Mouse (Mus musculus) kidney, postnatal 36 days (tissue): ENCODE data around the gene Bckdhb.
"Not testable (repeated sequence)": the region's sequence is repeated elsewhere in the genome, so short reads cannot be mapped to it uniquely, and the experiment has no call there.

Experiments used
- DNase-seq, 2 experiments: peaks; one replicate each; pipeline ENCODE4 v3.0.0; 2021 to 2022; ENCODE audit warnings: mixed read lengths in 2 of 2

The Bckdhb gene

DNA sequence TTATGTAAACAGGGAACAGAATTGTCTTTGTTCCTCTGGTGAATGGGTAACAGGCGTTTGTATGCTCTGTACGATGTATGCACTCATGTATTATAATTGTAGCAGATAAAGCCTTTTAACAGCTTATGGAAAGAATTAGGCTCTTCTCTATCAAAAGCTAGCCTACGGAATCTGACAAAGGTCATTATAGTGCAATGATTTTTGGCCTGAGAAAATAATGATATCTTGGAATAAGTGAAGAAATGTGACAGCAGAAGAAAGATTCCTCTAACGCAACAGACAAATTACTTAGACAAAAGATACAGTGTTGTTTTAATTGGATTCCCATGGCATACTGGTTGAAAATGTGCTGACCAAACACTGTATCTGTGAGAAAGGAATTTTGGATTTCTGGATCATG, 122.0 kb downstream of the Bckdhb start:
- DNase-seq, result no peak

- DNase-seq, result no peak
These were observed 122.5 kb downstream of the Bckdhb start for GRCm38 (mm10) chr9:84047436-84047835.

DNA sequence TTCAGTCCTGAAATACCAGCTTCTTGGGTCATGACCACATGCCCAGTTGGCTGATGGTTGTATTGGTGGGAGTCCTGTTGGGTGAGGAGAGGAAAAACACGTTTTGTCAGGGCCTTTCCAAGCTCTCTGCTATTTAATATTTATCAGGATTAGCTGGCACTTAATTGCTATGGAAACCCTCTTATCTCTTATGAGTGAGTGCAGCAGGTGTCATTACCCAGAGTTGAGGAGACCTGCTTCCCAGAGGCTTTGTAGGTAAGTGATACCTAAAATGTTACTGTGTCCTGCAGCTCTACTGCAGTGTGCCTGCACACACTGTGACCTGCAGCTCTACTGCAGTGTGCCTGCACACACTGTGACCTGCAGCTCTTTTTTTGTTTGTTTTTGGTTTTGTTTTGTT, 124.2 kb downstream of the Bckdhb start:
- no peak for DNase-seq

GRCm38 (mm10) chr9:84050867-84051635, 126.1 kb downstream of the Bckdhb start:
- DNase-seq, result no peak

- DNase-seq, result no peak
These were observed 130.3 kb downstream of the Bckdhb start for GRCm38 (mm10) chr9:84055125-84055807.

- not testable (repeated sequence) for DNase-seq
These were observed 135.8 kb downstream of the Bckdhb start for GRCm38 (mm10) chr9:84060781-84061180.

DNA sequence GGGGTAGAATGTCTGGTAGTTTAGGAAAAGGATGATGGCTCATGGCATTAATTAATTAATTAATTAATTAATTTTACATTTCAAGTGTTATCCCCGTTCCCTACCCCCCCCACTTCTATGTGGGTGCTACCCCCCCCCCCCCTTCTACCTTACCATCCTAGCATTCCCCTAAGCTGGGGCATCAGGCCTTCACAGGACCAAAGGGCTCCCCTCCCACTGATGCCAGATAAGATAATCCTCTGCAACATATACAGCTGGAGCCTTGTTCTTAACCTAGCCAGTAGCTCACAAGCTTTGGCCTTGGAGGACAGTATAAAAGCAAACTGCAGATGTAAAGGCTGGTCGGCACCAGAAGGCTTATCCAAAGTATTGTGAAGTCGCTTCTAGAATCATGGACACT, 138.7 kb downstream of the Bckdhb start:
- no peak for DNase-seq

DNA sequence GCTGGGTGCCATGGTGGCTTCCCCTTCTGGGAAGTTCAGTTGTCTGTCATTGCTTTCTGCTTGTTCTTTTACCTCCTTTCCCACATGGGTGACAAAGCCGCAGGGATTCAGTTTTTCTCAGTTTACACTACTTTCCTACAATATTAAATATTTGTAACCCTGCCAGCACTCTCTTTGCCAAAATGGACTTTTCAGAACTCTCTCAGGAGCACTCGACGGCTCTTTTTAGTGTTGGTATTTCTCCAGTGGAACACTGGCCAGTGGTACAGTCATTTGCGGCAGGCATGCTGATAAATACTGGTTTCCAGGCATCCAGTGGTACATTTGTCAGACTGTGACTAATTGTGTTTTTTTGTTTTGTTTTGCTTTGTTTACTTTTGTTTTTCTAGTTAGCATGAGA, 139.2 kb downstream of the Bckdhb start:
- DNase-seq, result no peak

DNA sequence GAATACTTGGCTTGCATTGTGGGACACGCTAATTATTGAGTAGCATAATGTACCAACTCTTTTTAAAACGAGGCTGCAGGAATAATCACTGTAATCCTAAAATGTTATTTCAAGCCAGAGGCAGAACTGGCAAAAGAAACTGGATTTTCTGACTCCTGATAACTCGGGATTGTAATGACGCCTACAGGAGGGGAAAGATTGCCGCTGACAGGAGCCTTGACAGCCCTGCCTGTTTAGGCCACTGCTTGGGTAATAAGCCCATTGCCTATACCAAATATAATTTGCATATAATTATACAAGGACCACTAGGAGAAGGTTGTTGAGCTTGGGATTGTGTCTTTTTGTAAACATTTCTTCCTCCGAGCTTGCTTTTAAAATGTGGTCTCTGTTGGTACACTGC, 145.3 kb downstream of the Bckdhb start:
- DNase-seq, result no peak

- no peak for DNase-seq
These were observed 145.8 kb downstream of the Bckdhb start for GRCm38 (mm10) chr9:84070740-84071139.

DNA sequence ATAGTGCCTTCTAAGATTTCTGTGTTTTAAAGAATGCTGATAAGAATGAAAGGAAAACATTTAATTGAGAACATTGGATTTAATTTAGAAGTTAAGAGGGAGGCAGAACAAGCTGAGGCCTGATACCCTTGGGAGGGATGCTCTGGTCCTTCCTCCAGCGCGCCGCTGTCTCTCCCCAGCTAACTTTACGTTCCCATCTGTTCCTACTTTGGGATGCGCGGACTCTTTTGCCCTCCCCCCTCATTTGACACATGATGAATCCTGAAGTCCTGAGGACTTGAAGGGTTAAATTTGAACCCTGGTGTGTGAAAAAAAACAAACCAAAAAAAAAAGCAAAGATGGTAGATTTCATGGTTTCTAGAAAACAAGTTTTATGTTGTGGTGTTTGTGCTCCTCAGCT, 147.6 kb downstream of the Bckdhb start:
- DNase-seq, result no peak

GRCm38 (mm10) chr9:84073237-84073636, 148.3 kb downstream of the Bckdhb start:
- no peak for DNase-seq

- no peak for DNase-seq
These were observed 158.6 kb downstream of the Bckdhb start for GRCm38 (mm10) chr9:84083551-84083950.

DNA sequence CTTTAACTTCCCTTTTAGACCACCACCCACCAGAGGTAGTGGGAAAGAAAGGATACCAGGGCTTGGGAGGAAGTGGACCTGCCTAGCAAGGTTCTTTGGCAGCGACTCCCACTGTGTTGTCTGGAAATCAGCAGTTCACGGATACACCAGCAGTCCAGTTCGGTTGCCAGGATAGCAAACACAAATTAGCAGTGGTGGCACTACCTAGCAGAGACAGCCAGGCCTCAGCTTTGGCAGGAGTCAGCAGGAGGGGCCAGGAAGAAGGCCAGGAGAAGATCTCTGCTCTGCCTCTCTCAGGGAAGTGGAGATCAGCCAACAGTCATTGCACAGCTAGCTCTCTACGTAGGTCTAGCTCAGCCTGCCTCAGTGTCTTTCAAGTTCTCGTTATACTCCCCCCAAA, 159.7 kb downstream of the Bckdhb start:
- DNase-seq, result no peak

DNA sequence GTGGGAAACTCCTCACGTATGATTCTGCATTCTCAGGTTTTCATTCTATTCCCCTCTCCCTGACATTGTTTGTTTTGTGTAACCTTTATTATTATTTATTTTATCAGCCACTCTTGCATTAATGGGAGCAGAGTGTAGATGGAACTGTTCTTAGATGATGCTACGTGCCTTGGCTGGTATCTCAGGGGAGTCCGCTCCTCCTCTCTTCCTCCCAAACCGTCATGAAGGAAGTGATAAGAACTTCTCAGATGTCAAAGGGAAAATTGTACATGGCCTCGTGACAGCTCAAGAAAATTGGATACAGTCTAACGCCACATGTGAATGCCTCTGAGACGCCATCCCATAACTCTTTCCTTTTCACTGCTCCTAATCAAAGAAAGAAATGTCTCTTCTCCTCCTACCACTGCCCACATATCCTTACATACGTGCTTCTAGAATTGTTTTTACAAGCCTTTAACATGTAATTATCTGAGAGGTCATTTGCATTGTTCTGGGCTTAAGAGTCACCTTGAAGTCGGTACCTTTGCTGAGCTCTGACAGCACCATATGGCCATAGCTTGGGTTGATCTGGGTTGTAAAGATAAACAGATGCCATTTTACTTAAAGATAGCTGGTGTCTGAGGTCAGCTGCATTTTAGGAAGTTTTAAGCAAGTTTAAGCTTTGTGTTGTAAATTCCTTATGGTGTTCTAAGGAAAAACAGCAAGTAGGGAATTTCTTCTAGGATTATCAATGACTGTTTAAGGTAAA, 165.5 kb downstream of the Bckdhb start:
- no peak for DNase-seq

DNA sequence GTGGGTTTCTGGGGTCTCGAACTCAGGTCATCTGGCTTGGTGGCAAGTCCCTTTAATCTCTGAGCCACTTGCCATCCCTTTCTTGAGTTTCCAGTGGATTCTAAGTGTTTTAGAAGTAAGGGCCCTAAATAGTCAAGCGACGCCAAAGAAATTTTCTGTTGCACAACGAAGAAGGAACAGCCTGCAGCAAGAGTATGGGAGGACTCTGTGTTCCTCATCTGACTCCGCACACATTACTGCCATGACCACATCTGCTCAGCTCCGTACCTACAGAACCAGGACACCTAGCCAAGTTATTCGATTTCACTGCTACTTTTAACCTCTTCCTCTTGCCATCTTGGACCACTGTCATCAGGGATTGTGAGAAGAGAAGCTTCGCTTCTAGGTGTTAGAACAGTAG, 168.0 kb downstream of the Bckdhb start:
- DNase-seq, result no peak

DNA sequence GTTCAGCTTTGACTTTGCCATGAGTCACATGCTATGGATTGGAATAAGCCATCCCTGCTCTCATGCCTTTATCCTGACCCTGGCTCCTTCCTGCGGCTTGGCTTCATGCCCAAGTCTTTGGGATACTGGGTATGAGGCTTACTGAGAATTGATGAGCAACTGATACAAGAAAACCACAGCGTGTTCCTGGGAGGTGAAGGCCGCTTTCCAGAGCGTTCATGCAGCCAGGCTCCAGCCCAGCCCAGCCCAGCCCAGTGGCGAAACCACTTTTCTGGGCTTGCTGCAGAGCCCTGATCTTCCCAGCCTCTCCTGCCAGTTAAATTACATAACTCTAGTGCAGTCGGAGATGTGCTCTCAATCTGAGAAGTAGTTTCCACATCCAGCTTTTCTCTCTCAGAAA, 169.2 kb downstream of the Bckdhb start:
- peak in 1 of 2 experiments; percentile 8 for DNase-seq

- DNase-seq, result peak; percentile 2 to 8
These were observed 171.6 kb downstream of the Bckdhb start for GRCm38 (mm10) chr9:84096484-84097015.

- no peak for DNase-seq
These were observed 178.4 kb downstream of the Bckdhb start for GRCm38 (mm10) chr9:84103344-84103743.

GRCm38 (mm10) chr9:84106438-84106837, 181.5 kb downstream of the Bckdhb start:
- DNase-seq, result no peak

- no peak for DNase-seq
These were observed 182.3 kb downstream of the Bckdhb start for GRCm38 (mm10) chr9:84107045-84107813.

DNA sequence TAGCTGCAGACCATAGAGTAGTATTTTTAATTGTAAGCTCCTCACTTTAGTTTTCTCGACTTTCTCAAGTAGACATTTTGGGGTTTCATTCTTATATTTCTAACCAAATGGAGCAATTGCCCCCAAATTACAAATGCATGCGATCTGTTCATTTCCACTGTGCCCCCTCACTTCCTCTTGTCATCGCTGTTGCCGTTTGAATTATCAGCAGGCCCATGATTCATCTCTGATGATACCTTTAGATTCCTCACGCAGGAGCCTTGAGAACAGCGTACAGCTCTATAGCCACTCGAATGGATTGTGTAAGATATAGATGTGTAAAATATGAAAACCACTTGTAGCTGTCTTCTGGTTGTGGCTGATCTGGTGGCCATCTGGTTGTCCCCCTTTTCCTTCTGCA, 183.6 kb downstream of the Bckdhb start:
- DNase-seq, result no peak
